Mouse (Mus musculus) cerebellum, adult 2 months (tissue): ENCODE results near the gene Mnx1.

Source experiments
- CTCF ChIP-seq: fragments of 200-500 bp; IDR thresholded peaks from 2 replicates; pipeline ENCODE4 v1.5.1; 2011; ENCODE audit warnings: low read depth, mild to moderate bottlenecking, control low read depth, low read length, moderate library complexity, borderline replicate concordance; ENCODE audit not compliant: insufficient read depth
- POLR2A ChIP-seq: fragments of 200-500 bp; IDR thresholded peaks from 2 replicates; pipeline ENCODE4 v1.6.1; 2011; ENCODE audit warnings: low read length, control low read depth, borderline replicate concordance; ENCODE audit not compliant: insufficient read depth

GRCm38 (mm10) chr5:29507013-29507412 lies 28.7 kb upstream of the Mnx1 start:
- TF ChIP-seq CTCF = no peak
- no peak for TF ChIP-seq POLR2A
